Mouse (Mus musculus) naive thymus-derived CD4-positive, alpha-beta T cell, adult 2 months (primary cell): Measurements from ENCODE around the gene Fam122c.

Source experiments
- DNase-seq: peaks from one replicate; pipeline ENCODE4 v3.0.0-alpha.2; 2011; ENCODE audit warnings: low read depth

Fam122c gene

DNA sequence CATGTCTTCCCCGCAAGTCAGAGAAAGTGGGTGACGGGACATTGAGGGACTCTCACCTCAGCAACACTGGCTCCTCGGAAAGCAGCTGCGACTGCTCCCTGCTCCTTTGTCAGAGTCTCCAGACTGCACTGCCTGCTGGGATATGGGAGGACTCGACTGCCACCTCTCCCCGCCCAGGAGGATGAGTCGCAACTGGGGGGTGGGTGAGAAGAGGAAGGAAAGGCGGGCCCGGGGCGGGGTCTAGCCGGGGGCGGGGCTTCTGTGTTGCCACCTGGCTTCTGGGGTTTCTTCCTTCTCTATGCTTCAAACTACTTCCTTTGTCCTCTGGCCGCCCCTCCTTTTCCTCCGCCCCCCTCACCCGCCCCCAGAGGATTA lies 97.1 kb downstream of the Fam122c start, which contains the start of gene Mospd1:
Gene Mospd1 (minus strand): TSS at position 137 of the 375 bp plus-strand sequence.
- DNase-seq, result peak; percentile 88
